Mouse (Mus musculus) embryo, embryonic 11 days (tissue): ENCODE data around the gene Sept1.

Experiments used
- DNase-seq: peaks from one replicate; pipeline ENCODE4 v3.0.0-alpha.2; 2015

The Sept1 gene

DNA sequence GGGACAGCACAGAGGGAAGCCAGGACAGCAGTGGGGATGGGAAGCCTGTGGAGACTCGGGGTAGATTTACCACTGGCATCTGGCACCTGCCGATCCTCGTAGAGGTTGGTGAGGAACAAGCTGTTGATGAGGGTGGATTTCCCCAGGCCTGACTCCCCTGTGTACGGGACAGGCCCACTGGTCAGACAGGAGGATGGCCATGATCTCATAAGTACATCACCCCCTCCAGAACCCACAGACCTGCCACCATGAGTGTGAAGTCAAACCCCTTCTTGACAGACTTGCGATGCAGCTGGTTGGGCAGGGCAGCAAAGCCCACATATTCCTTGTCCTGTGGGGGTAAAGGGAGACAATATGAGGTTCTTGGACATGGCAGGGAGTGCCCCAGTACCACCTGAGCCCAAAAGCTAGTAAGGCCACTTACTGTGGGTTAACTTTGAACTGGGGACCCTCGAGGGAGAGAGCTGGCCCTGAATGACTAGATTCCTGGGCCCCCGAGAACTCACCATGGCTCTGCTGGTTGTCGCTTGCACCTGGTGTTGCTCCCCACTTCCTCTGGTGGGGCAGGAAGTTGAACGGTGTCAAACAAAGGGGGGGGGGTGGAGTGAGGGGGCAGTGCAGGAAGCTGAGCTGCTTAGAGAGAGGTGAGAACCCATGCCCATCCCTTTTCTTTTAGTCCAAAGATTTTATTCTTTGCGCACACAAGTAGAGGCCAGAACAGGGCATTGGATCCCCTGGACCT lies 14.9 kb downstream of the Sept1 start:
- no peak for DNase-seq

DNA sequence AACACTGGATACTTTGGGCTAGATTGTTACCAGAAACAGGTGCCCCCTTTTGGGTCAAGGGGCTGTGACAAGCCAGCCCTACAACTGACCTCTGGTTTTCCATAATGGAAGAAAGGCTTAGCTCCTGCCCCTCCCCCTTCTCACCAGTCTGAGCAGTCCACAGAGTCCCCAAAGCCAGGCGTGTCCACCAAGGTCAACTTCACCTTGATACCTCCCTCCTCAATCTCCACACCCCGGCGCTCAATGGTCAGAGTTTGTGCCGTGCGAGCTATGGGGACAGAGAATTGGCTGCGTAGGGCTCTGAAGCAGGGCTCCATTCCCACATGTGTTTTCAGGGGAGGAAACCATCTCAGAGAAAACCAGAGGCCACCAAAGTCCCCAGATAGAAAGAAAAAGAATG lies 15.5 kb downstream of the Sept1 start:
- no peak for DNase-seq

DNA sequence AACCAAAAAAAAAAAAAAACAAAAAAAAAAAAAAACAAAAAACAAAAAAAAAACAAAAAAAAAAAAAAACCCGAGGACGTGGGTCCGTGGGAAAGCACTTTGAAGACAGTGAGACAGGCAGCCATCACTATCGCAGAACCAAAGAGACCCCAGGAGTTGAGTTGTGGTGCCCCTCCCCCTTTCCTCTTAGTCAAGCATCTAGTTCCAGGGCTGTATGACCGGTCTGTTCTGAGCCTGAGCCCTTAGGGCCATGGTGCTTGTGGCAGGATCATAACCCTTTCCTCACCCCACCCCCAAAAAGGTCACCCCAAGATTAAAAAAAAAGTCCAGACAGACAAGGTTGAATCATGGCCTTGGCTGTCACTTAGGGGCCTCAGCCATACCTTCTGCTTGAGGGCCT lies 16.6 kb downstream of the Sept1 start:
- DNase-seq: no peak

DNA sequence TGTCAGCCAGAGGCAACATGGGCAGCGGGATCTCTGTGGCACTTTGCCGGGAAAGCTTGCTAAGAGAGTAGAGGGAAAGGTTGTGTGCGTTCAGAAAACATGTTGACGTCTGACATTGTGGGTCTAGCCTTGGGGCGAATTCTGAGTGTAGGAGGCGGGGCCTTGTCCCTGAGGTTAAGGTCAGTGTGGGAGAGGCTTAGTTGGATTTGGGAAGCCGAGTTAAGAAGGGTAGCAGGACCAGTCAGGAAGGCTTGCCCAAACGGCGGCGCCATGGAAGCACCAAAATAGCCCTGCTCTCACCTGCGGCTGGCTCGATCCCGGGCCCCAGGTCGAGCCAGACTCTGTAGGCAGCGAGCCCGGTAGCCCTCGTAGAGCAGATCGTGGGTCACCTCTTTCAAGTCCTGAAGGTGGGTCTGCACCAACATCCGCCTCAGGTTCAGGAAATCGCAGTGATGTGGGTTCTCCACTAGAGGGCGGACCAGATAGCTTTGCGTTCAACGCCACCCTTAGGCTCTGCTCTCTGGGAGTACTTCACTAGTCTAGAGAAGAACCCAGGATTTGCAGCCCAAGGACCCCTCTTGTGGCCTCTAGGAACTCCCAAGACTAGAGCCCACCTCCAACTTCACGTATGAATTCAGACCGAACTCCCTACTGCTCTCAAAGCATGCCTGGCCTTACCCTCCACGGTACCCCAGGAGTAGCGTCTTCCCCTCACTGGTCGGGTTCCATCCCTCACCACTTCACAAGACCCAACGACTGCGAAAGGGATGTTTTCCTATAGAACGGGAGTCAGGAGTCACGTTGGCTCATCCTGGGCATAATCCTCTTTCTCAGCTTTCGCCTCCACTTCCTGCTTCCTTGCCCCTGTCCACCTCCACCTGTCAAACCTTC lies 17.7 kb downstream of the Sept1 start:
- peak; percentile 83 for DNase-seq

DNA sequence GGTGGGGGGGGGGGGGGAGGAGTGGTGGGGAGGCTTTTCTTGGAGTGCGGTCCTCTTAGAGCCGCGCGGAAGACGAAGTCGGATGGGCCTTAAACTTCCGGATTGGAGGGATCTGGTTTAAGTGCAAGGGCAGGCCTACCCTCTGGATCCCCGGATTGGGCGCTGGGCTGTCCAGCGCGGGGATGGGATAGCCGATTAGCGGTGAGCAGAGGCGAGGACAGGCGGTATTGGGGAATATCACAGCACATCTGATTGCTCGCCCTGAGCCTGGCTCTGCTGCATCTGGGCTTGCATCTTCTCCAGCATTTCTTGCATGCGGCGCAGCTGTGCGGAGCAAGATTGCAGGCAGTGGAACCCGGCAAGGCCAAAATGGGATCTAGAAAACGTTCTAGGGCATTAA lies 18.4 kb downstream of the Sept1 start:
- DNase-seq: peak; percentile 37

DNA sequence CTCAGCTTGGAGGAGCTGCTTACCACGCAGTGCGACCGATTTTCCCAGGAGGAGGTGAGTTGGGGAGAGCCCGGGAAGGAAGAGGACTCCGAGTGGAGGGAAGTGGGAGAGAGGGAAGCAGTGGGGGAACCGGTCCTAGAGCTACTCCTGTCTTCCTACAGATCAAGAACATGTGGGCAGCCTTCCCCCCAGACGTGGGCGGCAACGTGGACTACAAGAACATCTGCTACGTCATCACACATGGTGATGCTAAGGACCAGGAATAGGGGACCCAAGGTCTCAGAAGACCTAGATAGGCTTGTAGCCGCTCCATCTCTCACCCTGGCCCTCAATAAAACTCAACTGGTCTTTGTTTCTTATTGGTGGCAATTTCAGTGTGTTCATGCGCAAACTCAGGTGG lies 19.0 kb downstream of the Sept1 start:
- DNase-seq: no peak

DNA sequence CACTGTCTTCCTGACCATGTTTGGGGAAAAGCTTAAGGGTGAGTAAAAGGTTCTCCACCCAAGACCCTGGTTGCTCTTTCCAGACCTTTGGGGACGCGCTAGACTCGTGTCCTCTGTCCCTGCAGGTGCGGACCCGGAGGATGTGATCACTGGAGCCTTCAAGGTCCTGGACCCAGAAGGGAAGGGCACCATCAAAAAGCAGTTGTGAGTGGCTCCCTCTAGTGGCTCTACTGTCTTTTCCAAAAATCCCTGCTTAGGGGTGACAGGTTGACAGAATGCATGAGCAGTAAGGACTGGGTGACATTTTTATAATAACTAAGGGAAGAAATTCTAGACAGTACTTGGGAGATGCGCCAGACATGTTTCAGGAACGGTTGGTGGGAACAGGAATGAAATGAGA lies 19.4 kb downstream of the Sept1 start:
- peak; percentile 54 for DNase-seq

DNA sequence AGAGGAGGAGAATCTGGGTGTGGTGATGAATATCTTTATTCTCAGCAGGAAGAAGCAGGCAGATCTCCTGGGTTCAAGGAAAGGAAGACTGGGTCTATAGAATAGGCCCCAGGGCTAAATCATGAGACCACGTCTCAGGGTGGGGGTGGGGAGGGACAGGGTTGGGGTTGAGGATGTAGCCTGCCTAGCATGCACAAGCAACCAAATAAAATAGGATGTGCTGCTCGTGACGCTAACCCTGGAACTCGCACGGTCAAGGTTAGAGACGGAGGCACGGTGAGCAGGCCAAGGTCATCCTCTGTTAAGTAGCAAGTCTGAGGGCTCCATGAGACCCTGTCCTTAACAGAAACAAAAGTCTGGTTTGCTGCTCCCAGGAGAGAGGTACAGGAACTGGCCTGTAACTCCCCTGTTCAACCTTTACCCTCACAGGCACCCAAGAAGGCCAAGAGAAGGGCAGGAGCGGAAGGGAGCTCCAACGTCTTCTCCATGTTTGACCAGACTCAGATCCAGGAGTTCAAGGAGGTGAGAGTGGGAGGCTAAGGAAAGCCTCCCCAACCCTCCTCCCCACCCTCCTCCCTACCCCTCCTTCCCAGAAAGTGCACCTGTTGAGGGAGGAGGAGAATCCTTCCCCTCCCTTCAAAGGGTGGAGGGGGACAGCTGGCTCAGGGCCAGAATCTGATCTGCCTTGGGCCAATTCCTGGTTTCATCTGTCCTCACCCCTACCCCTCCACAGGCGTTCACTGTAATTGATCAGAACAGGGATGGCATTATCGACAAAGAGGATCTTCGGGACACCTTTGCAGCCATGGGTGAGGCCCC lies 20.3 kb downstream of the Sept1 start:
- no peak for DNase-seq

DNA sequence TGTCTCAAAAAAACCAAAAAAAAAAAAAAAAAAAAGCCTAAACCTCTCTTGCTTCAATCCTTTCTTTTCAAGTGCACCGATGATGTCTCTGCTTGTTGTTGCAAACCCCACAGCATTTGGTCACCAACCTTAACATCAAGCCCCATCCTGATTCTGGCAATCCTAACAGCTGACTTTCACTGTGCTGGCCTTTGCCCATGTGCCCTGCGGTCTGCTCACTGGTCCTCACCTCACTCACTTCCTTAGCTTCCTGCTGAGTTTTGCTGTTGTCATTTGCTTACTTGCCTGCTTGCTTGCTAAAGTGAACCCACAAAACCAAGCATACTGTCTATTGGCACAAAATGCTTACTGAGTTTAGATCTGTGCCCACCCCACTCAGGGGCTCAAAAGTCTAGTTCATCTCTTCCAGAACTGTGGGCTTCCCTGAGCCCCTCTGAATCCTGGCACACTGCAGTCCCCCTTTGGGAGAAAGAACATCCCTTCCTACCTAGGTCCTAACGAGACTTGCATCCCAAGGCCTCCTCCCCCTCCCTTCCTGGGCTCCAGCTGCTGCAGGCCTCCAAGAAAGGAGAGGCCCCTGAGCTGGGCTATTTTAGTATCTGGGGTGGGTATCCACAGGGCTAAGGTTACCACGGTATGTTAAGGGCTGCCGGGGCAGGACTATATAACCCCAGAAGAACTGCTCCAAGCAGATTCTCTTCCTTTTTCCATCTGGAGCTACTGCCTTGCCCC lies 21.8 kb downstream of the Sept1 start:
- no peak for DNase-seq

DNA sequence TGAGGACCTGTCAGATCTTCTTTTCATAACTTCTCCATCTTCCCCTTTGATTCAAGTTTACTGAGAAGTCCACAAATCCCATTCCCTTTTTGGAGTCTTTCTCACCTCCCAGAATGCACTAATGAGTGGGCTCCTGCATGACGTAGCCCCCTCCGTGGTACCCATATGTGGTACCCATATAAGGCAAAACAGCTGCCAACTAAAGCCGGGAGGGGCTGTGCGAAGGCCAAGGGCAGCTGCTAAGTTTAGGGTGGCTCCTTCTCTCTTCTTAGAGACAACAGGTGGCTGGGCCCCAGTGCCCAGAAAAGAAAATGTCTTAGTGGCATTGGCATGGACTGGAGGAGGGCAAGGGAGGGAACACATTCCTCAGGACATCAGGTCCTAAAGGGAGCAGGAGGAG lies 22.7 kb downstream of the Sept1 start:
- DNase-seq: no peak

DNA sequence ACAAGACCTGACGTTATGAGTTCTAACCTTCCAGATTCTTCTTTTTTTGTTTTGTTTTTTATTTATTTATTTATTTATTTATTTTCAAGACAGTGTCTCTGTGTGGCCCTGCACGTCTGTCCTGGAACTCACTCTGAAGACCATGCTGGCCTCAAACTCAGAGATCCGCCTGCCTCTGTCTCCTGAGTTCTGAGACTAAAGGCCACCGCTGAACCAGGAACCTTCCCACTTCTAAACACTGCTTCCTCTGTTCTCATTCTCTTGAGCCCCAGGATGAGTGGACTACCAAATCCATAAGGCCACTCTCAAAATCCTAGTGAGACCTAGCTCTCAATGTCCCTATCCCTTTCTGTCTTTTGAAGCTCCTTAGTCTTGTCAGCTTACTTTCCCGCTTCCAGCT lies 23.1 kb downstream of the Sept1 start:
- DNase-seq: no peak

DNA sequence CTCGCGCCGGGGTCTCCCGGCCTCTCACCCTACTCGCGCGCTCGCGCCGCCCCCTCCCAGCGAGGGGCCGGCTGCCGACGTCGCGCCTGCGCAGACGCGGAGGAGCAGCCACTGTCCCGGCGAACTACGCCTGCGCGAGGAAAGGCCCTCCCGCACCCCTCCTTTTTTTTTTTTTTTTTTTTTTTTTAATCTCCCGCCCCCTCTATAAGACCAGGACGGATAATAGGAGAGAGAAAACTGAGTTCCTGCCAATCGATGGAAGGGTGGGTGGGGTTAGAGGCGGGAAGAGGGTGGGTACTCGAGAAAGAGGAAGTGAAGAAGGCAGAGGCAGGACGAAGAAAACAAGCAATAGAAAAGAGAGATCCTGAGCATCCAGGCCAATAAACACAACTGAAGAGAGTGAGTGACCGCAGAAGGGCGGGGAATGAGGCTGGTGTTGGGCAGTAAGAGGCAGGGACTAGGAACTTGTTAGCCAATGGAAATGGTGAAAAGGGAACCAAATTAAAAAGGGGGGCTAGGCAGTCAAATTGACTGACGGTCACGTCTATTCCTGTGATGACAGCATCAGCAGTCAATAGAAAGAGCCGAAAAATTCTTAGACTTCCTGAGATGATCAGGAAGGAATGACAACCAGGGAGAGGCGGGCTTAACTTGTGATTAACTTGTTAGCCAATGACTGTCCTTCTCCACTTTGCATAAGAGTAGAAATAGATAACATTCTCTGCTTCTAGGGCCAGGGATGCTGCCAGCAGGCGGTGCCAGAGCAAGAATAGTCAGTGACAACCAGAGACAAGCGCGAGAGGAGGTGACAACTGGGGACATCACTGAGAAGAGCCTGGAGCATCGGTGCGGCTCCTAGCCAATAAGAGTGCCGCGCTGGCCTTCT lies 24.1 kb downstream of the Sept1 start, which contains the start of gene Mylpf:
Mylpf (plus strand) TSS at position 338 of the 886 bp plus-strand sequence.
- DNase-seq: peak; percentile 97

DNA sequence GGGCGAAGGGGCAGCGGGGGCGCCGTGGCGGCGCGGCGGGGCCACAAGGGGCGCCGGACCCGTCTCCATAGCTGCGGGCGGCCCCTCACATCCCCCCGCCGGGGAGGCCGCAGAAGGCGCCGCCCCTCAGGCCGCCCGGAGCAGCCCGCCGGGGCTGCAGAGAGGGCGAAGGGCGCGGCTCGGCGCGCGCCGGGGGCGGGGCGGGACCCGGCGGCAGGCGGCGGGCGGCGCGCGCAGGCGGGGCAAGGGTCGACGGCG lies 24.7 kb downstream of the Sept1 start, which contains the start of gene Tbc1d10b:
Tbc1d10b (minus strand) TSS at position 174 of the 258 bp plus-strand sequence.
- no peak for DNase-seq

DNA sequence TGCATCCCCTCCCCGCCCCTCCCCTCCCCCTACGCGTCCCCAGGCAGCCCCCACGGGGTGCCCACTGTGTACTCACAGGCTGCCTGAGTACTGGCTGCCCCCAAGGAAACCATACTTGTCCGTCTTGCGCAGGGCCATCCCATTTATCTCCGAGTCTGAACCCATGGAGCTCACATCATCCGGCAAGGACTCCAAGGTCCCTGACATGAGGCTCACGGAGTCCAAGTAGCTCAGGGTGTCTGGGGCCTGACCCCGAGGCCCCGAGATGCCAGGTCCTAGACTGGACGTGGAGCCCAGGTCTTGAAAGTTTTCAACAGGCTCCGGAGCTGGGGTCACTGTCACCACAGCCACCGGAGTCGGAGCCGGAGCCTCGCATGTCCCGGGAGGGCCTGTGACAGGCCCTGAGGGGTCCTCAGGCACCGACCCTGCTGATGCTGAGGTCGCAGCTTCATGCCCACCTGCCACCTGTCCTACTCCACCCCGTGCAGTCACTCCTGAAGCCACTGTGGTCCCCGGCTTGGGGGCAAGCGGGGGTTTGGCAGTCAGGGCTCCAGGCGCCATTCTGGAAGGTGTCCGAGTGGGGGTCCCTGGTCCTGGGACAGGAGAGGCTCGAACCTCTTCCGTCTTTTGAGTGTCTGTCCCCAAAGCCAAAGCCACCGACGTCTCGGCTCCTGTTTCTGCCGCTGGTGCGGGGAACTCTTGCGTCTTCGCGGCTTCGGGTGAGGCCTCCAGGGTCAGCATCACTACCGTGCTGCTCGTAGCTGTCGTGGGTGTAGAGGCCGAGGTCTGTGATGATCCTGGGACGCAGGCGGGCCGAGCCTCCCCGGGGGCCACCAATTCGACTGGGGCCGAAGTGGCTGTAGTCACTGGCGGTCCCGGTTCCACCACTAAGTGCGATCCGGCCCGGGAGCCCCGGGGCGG lies 25.3 kb downstream of the Sept1 start:
- peak; percentile 34 for DNase-seq

DNA sequence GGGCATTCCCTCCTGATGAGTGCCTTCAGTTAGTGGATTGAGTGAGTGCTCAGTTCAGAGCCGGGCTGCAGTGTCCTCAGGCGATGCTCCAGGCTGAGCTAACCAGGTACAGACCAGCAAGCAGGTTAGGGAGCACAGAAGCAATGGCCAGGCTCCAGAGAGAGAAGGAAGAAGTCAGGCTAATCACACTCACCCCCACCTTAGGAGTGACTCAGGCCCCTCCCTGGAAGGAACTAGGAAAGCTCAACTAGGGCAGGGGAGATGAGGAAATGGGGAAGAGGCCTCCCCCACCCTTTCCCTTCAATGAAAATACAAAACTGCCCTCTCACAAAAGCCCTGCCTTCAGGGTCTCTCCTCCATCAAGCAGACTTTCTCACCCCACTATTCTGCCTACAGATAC lies 26.3 kb downstream of the Sept1 start:
- DNase-seq: no peak

DNA sequence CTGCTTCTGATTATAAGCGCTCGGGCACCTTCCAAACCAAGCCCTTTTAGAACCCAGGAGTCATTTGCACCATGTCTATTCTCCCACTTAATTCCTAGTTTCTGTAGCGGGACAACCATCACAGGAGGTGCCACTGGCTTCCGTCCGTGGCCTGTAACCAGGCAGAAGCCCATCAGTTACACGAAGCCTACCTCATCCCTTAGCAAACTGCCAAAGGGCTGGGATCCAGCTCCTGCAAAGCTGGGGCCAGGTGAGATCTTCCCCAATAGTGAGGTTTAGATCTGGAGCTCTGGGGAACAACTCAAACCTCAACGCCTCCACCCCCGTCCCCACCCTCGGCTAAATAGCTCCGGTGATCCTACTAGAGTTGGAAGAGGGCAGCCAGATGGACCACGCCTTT lies 36.4 kb downstream of the Sept1 start:
- DNase-seq: no peak

DNA sequence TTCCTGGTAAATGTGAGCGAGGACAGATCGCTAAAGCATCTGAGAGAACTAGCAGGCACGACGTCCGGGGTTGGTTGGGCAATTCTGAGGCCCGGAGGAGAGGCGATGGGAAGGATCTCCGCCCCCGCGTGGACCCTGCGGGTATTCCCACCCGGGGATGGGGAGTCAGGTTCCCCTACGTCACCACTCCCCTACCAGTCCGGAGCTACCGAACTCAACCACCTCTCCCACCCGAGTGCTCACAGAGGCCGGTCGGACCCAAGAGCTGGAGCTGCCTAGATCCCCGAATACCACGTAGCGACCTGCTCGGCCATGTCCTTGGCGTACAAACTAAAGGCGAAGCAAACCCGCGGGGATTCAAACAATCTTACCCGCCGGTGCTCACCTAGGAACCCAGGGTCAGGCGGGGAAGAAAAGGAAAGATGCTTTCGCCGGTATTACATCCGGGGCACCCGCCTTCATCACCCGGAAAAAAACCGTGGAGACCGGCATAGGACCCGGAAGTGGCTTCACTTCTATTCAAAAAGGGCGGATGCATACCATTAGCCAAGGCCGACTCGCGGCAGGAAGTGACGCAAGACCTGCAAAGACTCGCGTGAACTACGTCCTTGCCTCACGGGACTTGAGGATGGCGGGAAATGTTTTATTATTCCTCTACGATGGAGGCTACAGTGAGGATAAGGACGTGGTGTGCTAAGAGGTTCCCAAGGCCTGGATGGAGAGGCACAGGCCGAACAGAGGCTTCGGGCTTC lies 37.2 kb downstream of the Sept1 start, which contains the start of gene Cd2bp2:
Cd2bp2 (minus strand) TSS at position 507 of the 752 bp plus-strand sequence.
- DNase-seq: peak; percentile 99

DNA sequence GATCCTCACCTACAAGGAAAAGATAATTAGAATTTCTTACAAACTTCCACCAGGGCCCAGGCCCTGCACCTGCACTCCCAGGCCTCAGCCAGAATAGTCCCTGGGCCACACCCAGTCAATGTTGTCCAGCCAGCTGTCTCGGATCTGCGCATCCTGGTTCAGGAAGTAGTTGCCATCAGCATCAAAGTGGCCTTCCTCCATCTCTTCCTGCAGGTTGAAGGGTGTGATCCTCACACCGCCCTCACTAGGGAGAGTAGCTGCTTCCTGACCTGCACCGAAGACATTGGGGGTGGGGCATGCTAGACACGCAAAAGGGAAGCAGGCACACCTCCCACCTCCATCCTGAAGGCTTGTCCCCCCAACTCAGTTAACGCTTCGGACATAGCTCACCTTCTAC lies 38.3 kb downstream of the Sept1 start:
- no peak for DNase-seq

DNA sequence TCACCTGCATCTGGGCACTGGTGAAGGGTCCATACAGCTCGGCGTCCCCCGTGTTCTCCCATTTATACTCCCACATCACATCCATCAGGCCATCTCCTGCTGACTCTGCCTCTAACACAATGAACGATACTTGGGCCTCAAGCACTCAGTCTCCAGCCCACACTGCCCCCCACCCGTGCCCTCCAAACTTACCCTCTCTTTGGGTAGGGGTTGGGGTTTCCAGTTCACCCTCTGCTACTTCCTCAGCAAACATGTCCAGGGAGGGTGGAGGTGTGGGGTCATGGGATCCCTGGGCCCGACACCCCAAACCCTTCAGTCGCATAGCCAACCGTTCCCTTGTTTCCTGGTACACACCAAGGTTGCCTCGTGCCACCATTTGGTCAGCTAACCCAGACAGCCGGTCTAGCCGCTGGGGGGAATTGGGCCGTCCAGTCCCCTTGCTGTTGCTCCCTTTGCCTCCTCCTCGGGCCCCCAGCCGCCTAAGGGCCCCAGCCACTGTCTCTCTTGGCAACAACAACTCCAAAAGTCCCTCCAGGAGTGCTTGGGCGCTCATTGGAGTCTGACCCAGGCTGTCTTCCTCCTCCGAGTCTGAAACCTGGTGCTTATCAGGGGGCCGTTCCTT lies 38.8 kb downstream of the Sept1 start:
- DNase-seq: no peak
